Mouse (Mus musculus): ENCODE data around the gene Hist1h3b.
A peak's percentile ranks its signal among the peaks of the same experiment; 100 is the strongest.
"Not testable (repeated sequence)": the region's sequence is repeated elsewhere in the genome, so short reads cannot be mapped to it uniquely, and the experiment has no call there.

Gene Hist1h3b

DNA sequence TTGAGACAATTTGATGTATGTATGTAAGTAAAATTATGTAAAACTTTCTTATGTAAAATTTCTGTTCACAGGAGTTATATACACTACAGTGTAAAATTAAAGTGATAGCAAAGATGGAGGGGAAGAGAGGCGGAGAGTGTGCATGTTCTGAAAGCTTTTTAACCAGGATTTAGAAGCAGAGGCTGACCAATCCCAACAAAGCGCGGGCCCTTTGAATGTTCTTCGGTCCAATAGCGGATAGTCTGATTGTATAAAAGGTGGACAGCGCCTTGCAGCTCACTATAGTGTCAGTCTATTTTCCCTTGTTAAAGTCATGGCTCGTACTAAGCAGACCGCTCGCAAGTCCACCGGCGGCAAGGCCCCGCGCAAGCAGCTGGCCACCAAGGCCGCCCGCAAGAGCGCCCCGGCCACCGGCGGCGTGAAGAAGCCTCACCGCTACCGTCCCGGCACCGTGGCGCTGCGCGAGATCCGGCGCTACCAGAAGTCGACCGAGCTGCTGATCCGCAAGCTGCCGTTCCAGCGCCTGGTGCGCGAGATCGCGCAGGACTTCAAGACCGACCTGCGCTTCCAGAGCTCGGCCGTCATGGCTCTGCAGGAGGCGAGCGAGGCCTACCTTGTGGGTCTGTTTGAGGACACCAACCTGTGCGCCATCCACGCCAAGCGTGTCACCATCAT is at the start of gene Hist1h3b:
TSS of gene Hist1h3b (plus strand) at position 201 of the 675 bp plus-strand sequence.
- peak; percentile 90 for DNase-seq (ENCODE audit: low spot score)

- not testable (repeated sequence) for DNase-seq (ENCODE audit: low spot score)
These were observed 49.3 kb upstream of the Hist1h3b start for GRCm38 (mm10) chr13:23702801-23703200.

GRCm38 (mm10) chr13:23705751-23706356 is 46.2 kb upstream of the Hist1h3b start:
- no peak for DNase-seq (ENCODE audit: low spot score)

DNA sequence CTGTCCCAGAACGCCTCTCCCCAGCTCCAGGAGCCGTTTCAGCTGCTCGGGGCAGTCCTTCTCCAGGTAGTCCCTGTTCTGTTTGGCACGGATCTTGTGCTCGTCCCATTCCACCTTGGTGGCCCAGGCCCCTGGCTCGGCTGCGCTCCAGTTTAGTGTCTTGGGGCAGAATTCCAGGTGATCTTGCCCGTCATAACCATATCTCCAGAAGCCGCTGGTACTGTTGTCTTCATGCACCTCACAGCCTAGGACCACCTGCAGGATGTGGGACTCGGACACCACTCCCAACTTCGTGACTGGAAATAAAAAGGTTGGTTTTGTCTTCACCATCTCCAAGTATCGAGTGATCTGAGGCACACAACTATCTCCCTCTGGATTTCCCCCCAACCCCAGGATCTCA is 45.3 kb upstream of the Hist1h3b start:
- no peak for DNase-seq (ENCODE audit: low spot score)

DNA sequence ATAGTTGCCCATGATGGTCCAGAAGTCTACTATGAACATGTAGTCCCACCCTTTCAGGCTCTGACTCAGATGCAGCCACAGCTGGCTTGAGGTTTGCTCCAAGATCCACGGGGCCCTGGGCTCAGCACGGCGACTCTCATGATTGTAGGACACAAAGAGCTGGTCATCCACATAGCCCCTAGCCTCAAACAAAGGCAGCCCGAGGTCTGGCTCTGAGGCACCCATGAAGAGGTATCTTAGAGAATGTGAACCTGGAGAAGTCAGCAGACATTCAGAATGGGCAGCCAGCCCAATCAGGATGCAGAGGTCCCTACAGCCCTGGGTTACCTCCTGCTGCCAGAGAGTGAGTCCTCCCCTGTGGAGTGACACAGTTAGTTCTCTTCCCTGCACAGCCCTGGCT is 44.0 kb upstream of the Hist1h3b start:
- no peak for DNase-seq (ENCODE audit: low spot score)

GRCm38 (mm10) chr13:23708654-23709053 is 43.4 kb upstream of the Hist1h3b start:
- DNase-seq (ENCODE audit: low spot score) = no peak

- DNase-seq (ENCODE audit: low spot score) = no peak
These were observed 42.2 kb upstream of the Hist1h3b start for GRCm38 (mm10) chr13:23709714-23710373.

GRCm38 (mm10) chr13:23710374-23711089 is 41.5 kb upstream of the Hist1h3b start, which contains the start of gene Hfe:
TSS of gene Hfe (minus strand) at chr13:23710854.
- peak; percentile 37 for DNase-seq (ENCODE audit: low spot score)

DNA sequence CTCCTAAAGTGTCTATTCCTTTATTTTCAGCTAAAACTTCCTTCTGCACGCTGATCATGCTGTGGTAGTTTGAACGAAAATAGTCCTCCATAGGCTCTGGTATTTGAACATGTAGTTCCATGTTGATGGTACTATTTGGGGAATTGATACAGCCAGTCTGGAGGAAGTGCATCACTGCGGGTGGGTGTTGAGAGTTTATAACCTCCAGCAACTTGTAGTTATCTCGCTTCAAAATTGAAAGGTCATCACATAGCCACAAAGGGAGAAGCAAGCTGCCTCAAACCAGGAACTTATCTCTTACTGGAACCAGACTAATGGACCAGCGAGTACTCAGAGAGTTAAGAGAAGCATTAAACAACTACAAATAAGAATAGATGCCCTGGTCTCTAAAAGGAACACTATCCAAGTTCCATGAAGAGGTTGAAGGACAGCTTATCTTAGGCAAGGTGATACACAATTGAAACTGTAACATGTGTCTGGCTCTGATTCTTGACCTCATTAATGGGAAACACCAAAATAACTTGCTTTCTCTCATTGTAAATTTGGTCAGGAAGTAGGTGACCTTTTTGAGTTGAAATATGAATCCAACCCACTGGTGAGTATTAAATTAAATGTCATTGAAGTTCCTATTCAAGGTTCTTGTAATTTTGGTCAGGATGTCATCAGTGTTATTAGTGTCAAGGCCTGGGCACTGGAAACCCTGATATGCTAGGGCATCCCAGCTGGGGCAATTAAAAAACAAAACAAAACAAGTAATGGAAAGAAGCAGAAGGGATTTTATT is 35.6 kb upstream of the Hist1h3b start:
- no peak for DNase-seq (ENCODE audit: low spot score)

- no peak for DNase-seq (ENCODE audit: low spot score)
These were observed 34.9 kb upstream of the Hist1h3b start for GRCm38 (mm10) chr13:23717176-23717575.

- DNase-seq (ENCODE audit: low spot score) = not testable (repeated sequence)
These were observed 34.3 kb upstream of the Hist1h3b start for GRCm38 (mm10) chr13:23717593-23718245.

- DNase-seq (ENCODE audit: low spot score) = no peak
These were observed 27.8 kb upstream of the Hist1h3b start for GRCm38 (mm10) chr13:23724239-23724638.

GRCm38 (mm10) chr13:23725213-23725612 is 26.9 kb upstream of the Hist1h3b start:
- DNase-seq (ENCODE audit: low spot score) = no peak

DNA sequence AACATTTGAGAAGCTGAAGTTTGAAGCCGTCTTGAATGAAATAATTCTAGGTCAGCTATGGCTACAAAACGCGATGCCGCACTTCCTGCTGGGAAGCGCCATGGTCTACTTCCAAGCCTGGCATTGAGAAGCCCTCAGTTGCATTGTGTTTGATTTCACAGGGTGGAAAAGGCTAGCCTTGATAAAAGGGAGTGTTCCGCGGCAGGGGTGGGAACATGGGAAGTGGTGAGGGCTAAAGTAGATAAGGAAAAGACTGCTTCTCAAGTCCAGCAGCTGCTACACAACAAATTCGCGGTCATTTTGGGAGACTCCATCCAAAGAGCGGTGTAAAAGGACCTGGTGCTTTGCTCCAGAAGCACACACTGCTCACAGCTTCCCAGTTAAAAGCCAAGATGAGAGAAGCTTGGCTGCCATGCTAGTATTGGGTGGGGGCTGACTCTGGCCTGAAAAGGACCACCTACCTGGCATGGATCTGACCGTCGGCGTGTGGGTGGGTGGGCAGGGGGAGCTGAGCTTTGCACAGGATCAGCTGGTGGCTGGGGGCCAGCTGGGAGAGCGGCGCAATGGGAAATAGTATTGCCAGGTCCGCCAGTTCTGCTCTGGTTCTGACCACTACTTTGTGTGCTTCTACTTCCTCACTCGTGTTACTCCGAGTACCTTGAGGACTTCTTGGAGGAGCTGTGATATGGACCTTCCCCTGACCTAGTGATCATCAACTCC is 23.4 kb upstream of the Hist1h3b start:
- DNase-seq (ENCODE audit: low spot score) = no peak

DNA sequence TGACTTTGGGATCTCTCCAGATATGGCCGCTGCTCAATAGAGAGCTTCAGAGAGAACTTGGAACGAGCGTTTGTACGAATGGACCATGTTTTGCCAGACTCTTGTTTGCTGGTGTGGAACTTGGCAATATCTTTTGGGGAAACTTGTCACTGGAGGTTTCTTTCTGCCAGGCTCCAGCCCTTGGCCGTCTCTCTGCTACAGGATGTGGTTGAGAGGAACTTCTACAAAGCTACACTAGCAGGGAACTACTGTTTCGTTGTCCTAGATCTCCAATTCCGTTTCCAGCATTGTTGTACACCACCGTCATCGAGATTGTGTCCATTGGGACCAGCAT is 22.9 kb upstream of the Hist1h3b start:
- no peak for DNase-seq (ENCODE audit: low spot score)

GRCm38 (mm10) chr13:23729706-23730105 is 22.4 kb upstream of the Hist1h3b start:
- DNase-seq (ENCODE audit: low spot score) = no peak

DNA sequence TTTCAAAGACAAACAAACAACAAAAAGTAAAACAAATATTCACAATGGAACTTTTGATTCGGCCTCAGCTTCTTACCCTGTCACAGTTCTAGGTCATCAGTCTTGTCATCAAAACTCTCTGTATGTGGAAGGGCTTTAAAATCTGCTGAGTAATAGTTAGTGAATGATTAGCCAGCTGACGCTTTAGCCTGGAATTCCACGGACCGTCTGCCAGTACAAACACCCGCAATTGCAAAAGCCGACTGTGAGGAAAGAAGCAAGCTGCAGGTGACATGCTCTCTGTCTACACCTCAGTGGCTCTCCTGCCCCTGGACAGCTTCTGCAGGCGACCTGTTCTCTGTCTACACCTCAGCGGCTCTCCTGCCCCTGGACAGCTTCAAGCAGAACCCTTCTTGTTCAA is 21.6 kb upstream of the Hist1h3b start:
- DNase-seq (ENCODE audit: low spot score) = peak; percentile 39

DNA sequence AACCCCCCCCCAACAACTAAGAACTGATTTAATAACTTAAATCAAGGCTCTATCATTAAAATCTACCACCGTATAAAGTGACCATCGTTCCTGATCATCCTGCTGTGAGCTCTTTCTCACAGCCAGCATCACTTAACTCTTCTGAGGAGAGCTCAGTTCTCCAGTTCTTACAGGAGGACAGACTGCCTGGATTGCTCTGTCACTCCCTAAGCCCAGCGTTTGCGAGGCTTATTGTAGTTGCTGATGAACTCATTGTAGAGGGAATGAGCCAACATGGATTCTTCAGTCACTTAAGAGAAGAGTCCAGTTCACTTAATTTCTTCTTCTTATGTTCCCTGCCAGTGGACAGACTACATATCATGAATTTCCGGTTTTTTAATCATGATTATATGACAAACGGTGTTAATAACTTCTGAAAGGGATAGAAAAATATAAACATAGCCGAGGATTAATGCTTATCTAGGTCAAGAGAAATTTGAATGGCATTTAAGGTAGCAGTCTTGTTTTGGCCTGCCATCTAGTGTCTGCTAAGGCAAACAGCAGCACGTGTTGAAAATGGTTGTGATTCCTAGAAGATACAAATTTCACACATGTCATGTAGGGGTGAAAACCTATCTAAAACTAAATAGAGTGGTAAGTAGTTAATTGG is 19.8 kb upstream of the Hist1h3b start:
- no peak for DNase-seq (ENCODE audit: low spot score)

DNA sequence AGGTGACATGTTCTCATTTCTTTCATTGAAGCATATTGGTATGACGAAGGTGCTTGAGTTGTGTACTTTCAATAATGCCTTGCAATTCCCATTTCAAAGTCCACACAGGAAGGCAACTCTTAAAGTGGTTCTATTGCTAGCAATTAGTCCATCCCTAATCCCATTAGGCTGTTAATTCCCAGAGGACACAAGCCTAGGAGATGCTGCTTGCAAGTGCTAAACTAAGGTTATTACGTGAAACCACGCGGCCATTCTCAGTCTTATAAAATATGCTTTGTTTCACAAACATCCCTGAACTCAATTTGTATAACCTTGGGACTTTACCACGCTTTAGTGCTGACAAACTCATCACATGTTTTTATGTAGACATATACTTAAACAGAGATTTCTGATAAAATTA is 15.0 kb upstream of the Hist1h3b start:
- no peak for DNase-seq (ENCODE audit: low spot score)

GRCm38 (mm10) chr13:23738041-23738440 is 14.0 kb upstream of the Hist1h3b start:
- DNase-seq (ENCODE audit: low spot score) = no peak
